Mouse (Mus musculus): ENCODE data around the gene Cirbp. TPM values are rescaled to one million over a fixed set of nuclear protein-coding genes. Genes with fewer than 3 reads are reported as not detected.
"Not testable (repeated sequence)": the region's sequence is repeated elsewhere in the genome, so short reads cannot be mapped to it uniquely, and the experiment has no call there.

Cirbp gene
- total RNA-seq, 2 experiments from 2014 or later = 60.7 to 76.4 TPM

- no peak for DNase-seq (ENCODE audit: low spot score in 2 of 2)
Observed at GRCm38 (mm10) chr10:80207201-80207600, 41.4 kb downstream of the Cirbp start.

- no peak for DNase-seq (ENCODE audit: low spot score in 2 of 2)
Observed at GRCm38 (mm10) chr10:80207676-80208075, 41.9 kb downstream of the Cirbp start.

GRCm38 (mm10) chr10:80208248-80208647, 42.5 kb downstream of the Cirbp start:
- no peak for DNase-seq (ENCODE audit: low spot score in 2 of 2)

GRCm38 (mm10) chr10:80208841-80209371, 43.1 kb downstream of the Cirbp start:
- peak in 1 of 2 experiments; percentile 62 for DNase-seq (ENCODE audit: low spot score in 2 of 2)

GRCm38 (mm10) chr10:80211547-80212103, 45.8 kb downstream of the Cirbp start:
- not testable (repeated sequence) for DNase-seq (ENCODE audit: low spot score in 2 of 2)

GRCm38 (mm10) chr10:80215048-80215772, 49.4 kb downstream of the Cirbp start:
- DNase-seq (ENCODE audit: low spot score in 2 of 2) = no peak

- DNase-seq (ENCODE audit: low spot score in 2 of 2) = no peak
Observed at GRCm38 (mm10) chr10:80220676-80221075, 54.9 kb downstream of the Cirbp start.

Other genes with a start within 250 kb of the Cirbp start
- 1 to 10 TPM; 6.7 to 7.8 TPM for gene Kiss1r, start 249.0 kb upstream of the Cirbp start, total RNA-seq (2021)
- gene R3hdm4, start 244.8 kb upstream of the Cirbp start, total RNA-seq (2021) = 100 to 1,000 TPM; 366 to 401 TPM
- gene Arid3a, start 238.9 kb upstream of the Cirbp start, total RNA-seq (2021) = 1 to 10 TPM; 5.5 to 5.8 TPM
- gene Wdr18, start 205.8 kb upstream of the Cirbp start, total RNA-seq (2021) = 10 to 100 TPM; 40.3 to 42.1 TPM
- gene Grin3b, start 195.3 kb upstream of the Cirbp start, total RNA-seq (2021) = under 1 TPM in 1 of 2 experiments, not detected in 1; 0.15 TPM
- 100 to 1,000 TPM; 118 to 123 TPM for gene Tmem259, start 181.7 kb upstream of the Cirbp start, total RNA-seq (2021)
- 1 to 10 TPM; 3.6 to 5.2 TPM for gene Cnn2, start 177.4 kb upstream of the Cirbp start, total RNA-seq (2021)
- 10 to 100 TPM; 10.2 to 12.0 TPM for gene Abca7, start 169.5 kb upstream of the Cirbp start, total RNA-seq (2021)
- 1 to 10 TPM; 4.1 to 4.2 TPM for gene Arhgap45, start 149.3 kb upstream of the Cirbp start, total RNA-seq (2021)
- 10 to 100 TPM; 88.2 to 93.9 TPM for gene Polr2e, start 126.2 kb upstream of the Cirbp start, total RNA-seq (2021)
- gene Gpx4, start 118.8 kb upstream of the Cirbp start, total RNA-seq (2021) = 100 to 1,000 TPM; 509 to 545 TPM
- gene Sbno2, start 60.4 kb upstream of the Cirbp start, total RNA-seq (2021) = 10 to 100 TPM; 16.3 to 16.9 TPM
- 100 to 1,000 TPM; 101 to 102 TPM for gene Stk11, start 50.2 kb upstream of the Cirbp start, total RNA-seq (2021)
- gene Atp5d, start 27.4 kb upstream of the Cirbp start, total RNA-seq (2021) = 100 to 1,000 TPM; 354 to 359 TPM
- 100 to 1,000 TPM; 362 to 363 TPM for gene Cbarp, start 25.1 kb upstream of the Cirbp start, total RNA-seq (2021)
- 10 to 100 TPM; 59.4 to 68.4 TPM for gene Midn, start 17.7 kb upstream of the Cirbp start, total RNA-seq (2021)
- gene 1600002K03Rik, start 7.0 kb downstream of the Cirbp start, total RNA-seq (2021) = 1 to 10 TPM; 6.4 to 6.5 TPM
- gene Efna2, start 13.5 kb downstream of the Cirbp start, total RNA-seq (2021) = 10 to 100 TPM in 1 of 2 experiments, 1 to 10 TPM in 1; 8.9 to 10.1 TPM
- 10 to 100 TPM; 37.4 to 45.1 TPM for gene Mum1, start 60.4 kb downstream of the Cirbp start, total RNA-seq (2021)
- gene Ndufs7, start 83.1 kb downstream of the Cirbp start, total RNA-seq (2021) = 100 to 1,000 TPM; 218 to 228 TPM
- 10 to 100 TPM; 24.5 to 26.7 TPM for gene Gamt, start 95.0 kb downstream of the Cirbp start, total RNA-seq (2021)
- gene Dazap1, start 95.5 kb downstream of the Cirbp start, total RNA-seq (2021) = 10 to 100 TPM; 77.2 to 83.0 TPM
- 1,000 to 10,000 TPM in 1 of 2 experiments, 100 to 1,000 TPM in 1; 997 to 1,043 TPM for gene Rps15, start 126.5 kb downstream of the Cirbp start, total RNA-seq (2021)
- 10 to 100 TPM; 94.5 to 95.5 TPM for gene Apc2, start 130.0 kb downstream of the Cirbp start, total RNA-seq (2021)
- 10 to 100 TPM; 25.0 to 25.9 TPM for gene 2310011J03Rik, start 154.6 kb downstream of the Cirbp start, total RNA-seq (2021)
- gene Pcsk4, start 163.5 kb downstream of the Cirbp start, total RNA-seq (2021) = 1 to 10 TPM; 3.5 to 3.8 TPM
- 10 to 100 TPM; 10.3 to 10.9 TPM for gene Reep6, start 164.0 kb downstream of the Cirbp start, total RNA-seq (2021)
- 1 to 10 TPM; 5.6 to 6.9 TPM for gene Adamtsl5, start 182.4 kb downstream of the Cirbp start, total RNA-seq (2021)
- gene Plk5, start 190.5 kb downstream of the Cirbp start, total RNA-seq (2021) = 10 to 100 TPM; 30.3 to 30.5 TPM
- 10 to 100 TPM; 17.9 to 19.1 TPM for gene Mex3d, start 221.7 kb downstream of the Cirbp start, total RNA-seq (2021)
- 100 to 1,000 TPM; 159 to 162 TPM for gene Mbd3, start 233.6 kb downstream of the Cirbp start, total RNA-seq (2021)
- 100 to 1,000 TPM; 410 to 413 TPM for gene Uqcr11, start 240.8 kb downstream of the Cirbp start, total RNA-seq (2021)